ENCODE assay signal across 10 mouse cellular contexts in the genomic region with DNA sequence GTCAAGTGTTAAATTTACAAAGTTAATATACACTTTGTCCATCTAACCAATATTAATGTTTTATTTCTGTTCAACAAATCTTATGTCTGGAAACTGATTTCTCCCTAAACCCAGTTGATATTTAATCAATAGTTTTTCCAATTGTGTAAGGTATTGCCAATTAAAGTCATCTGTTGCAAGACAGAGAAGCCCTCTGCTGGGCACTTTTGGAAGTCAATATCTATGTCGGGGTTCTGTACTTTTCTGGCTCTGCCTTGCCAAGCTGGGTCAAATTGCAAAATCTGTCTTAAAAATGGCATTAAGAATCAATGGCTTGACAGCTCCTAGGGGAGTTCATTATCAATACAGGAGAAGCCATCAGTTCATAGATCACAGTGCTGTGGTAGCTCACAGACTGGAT. TPM values are rescaled to one million over a fixed set of nuclear protein-coding genes. Genes with fewer than 3 reads are reported as not detected.
DNase-seq lines count a peak whose midpoint lies in the region; ATAC-seq and TF ChIP-seq lines count a peak whose summit lies in the region.
"Had no signal": no experiment of that assay in that cellular context is flagged by ENCODE, and none has a peak within 500 bp of the region (broad histone marks: within the 10 kb centered on the region; RNA-seq: fewer than 3 reads in every experiment).

No protein-coding gene starts in this region.

- no peak overlapping the region for H3K4me3 ChIP-seq in layer of hippocampus, adult 2 months
- H3K4me3 ChIP-seq: hindbrain, embryonic 15.5 days; liver, embryonic 13.5 days had no signal

- H3K27ac ChIP-seq in layer of hippocampus, adult 2 months, result no peak overlapping the region
- H3K27ac ChIP-seq: hindbrain, embryonic 15.5 days; liver, embryonic 13.5 days had no signal

- DNase-seq in cerebellum, postnatal 14 days, result peak; percentile 17
- DNase-seq in layer of hippocampus, adult 2 months (ENCODE audit: low spot score in 2 of 2), result peak; percentile 19 to 35
- DNase-seq in layer of hippocampus, postnatal 36 days, result no peak
- peak; percentile 26 for DNase-seq in layer of hippocampus, adult 9-10 months (ENCODE audit: low spot score)
- no peak for DNase-seq in spleen, adult 18-20 months
- DNase-seq in left cerebral cortex, adult 9 months (ENCODE audit: low spot score in 2 of 2), result no peak
- DNase-seq: liver, embryonic 13.5 days had no signal

- no peak for ATAC-seq in cerebellum, adult (ENCODE audit: insufficient number of reproducible peaks, low FRiP score, low TSS enrichment)
- peak; percentile 68 for ATAC-seq in CD4-positive, CD25-positive, alpha-beta regulatory T cell, adult 4 months

- TF ChIP-seq CTCF in layer of hippocampus, adult 2 months (conservative IDR thresholded peaks at IDR 0.05), result peak; percentile 86

RNA-seq across cellular contexts. Expression of gene Otogl, which starts 10.8 kb away (rescaled TPM):
- total RNA-seq in layer of hippocampus, adult 2 months (2021), result under 1 TPM; 0.29 to 0.41 TPM
- total RNA-seq in layer of hippocampus, postnatal 36 days (2021), result under 1 TPM; 0.27 to 0.30 TPM
- polyA plus RNA-seq in CD4-positive, CD25-positive, alpha-beta regulatory T cell, adult 4 months (2017; shearing (Covaris generic)), result not detected

Comparison
In these comparisons a context has a peak if more than half of its experiments do, and no peak if none do; other contexts are left out.
1. DNase-seq: peak in cerebellum, postnatal 14 days (2 of 2), layer of hippocampus, adult 2 months (2 of 2) and layer of hippocampus, adult 9-10 months (single experiment); none in layer of hippocampus, postnatal 36 days (0 of 2), spleen, adult 18-20 months (0 of 2) and left cerebral cortex, adult 9 months (0 of 2).